ENCODE assay signal across 17 mouse cellular contexts in the genomic region with DNA sequence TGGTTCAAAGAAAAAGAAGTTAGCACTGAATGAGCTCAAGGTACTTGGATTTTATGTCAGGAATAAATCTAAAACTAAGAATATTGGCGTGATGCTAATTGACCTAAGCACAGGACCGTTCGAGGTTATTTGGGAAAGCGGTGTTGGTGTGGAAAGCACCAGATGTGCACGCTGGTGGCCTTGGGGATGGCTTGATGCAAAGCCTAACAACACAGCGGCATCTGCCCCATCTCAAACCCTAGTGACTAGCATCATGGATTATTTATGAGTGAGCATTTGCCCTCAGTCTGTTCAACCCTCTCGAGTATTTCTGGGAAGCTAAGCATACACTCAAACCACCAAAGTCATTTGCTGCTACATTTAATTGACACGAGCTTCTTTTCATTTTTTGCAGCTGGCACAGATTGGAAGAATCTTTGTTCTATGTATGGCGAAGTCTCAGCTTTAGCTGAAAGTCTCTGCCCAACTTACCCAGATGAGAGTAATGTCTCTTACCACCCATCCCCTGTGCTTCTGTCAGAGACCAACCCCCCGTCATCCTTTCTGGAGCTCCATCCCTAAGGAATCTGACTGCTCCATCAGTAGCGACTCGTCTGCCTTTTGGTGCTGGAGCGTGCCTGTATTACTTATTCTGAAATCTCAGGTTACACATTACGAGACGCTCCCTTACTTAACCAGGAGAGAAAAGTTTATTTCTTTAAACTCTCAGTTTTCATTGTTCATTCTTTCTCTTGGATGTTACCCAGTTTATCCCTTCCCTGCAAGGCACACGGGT.
A peak's percentile ranks its signal among the peaks of the same experiment; 100 is the strongest.
DNase-seq lines count a peak whose midpoint lies in the region; ATAC-seq lines count a peak whose summit lies in the region.
"Had no signal": no experiment of that assay in that cellular context is flagged by ENCODE, and none has a peak within 500 bp of the region (broad histone marks: within the 10 kb centered on the region; RNA-seq: fewer than 3 reads in every experiment).

No protein-coding gene starts in this region.

- H3K4me1 ChIP-seq in midbrain, embryonic 12.5 days: no peaks in the 10 kb centered on the region
- no peaks in the 10 kb centered on the region for H3K4me1 ChIP-seq in midbrain, embryonic 11.5 days (ENCODE audit: control insufficient read depth, insufficient read depth, low read length)
- no peaks in the 10 kb centered on the region for H3K4me1 ChIP-seq in hindbrain, embryonic 11.5 days (replicated peaks; ENCODE audit: control insufficient read depth, insufficient read depth, low read length)
- no peaks in the 10 kb centered on the region for H3K4me1 ChIP-seq in midbrain, embryonic 14.5 days (ENCODE audit: control insufficient read depth, insufficient read depth, low read length)

- peak; percentile 74; the same call in 1 of the 2 replicates for ATAC-seq in midbrain, embryonic 12.5 days (ENCODE audit: low FRiP score, low read depth)
- no peak; the same call in 1 of the 2 replicates for ATAC-seq in midbrain, embryonic 11.5 days (ENCODE audit: low FRiP score)
- ATAC-seq in hindbrain, embryonic 11.5 days (ENCODE audit: low FRiP score): peak; percentile 53; the same call in 1 of the 2 replicates
- peak; percentile 74 for ATAC-seq in midbrain, embryonic 14.5 days (ENCODE audit: low FRiP score, low TSS enrichment)
- ATAC-seq: activated CD4-positive, CD25-positive, alpha-beta regulatory T cell, adult 4 months; forebrain, postnatal 0 days; Patski had no signal

- H3K9me3 ChIP-seq in midbrain, embryonic 12.5 days: no peaks in the 10 kb centered on the region
- H3K9me3 ChIP-seq in midbrain, embryonic 11.5 days (ENCODE audit: control insufficient read depth, low read length): no peaks in the 10 kb centered on the region
- H3K9me3 ChIP-seq in hindbrain, embryonic 11.5 days (ENCODE audit: control insufficient read depth, low read length): no peaks in the 10 kb centered on the region
- H3K9me3 ChIP-seq in midbrain, embryonic 14.5 days (ENCODE audit: control insufficient read depth, low read length): no peaks in the 10 kb centered on the region
- H3K9me3 ChIP-seq: limb, embryonic 15.5 days had no signal

- no peak overlapping the region for H3K9ac ChIP-seq in midbrain, embryonic 12.5 days (replicated peaks)
- no peak overlapping the region for H3K9ac ChIP-seq in midbrain, embryonic 11.5 days (ENCODE audit: low read length)
- H3K9ac ChIP-seq in hindbrain, embryonic 11.5 days (ENCODE audit: low read depth, low read length): no peak overlapping the region
- no peak overlapping the region for H3K9ac ChIP-seq in midbrain, embryonic 14.5 days (replicated peaks; ENCODE audit: low read length)
- H3K9ac ChIP-seq: forebrain, postnatal 0 days; limb, embryonic 15.5 days had no signal

- no peak for DNase-seq in midbrain, embryonic 11.5 days (ENCODE audit: low spot score, missing footprints)
- peak; percentile 25 for DNase-seq in hindbrain, embryonic 11.5 days (ENCODE audit: low spot score)
- DNase-seq in midbrain, embryonic 14.5 days: peak; percentile 76
- peak; percentile 64 for DNase-seq in retina, embryonic 14.5 days (ENCODE audit: low spot score)
- DNase-seq in frontal cortex, adult 2 months (ENCODE audit: extremely low spot score in 1 of 2, low spot score in 1 of 2): no peak
- DNase-seq in adrenal gland, postnatal 14 days: no peak
- DNase-seq: cerebellum, postnatal 14 days; forebrain, postnatal 0 days; gastrocnemius, adult 2 months; heart, adult 2 months; kidney, adult 8-10 months; lung, postnatal 14 days; thymus, adult 2 months had no signal

- H3K4me3 ChIP-seq in midbrain, embryonic 12.5 days: no peak overlapping the region
- no peak overlapping the region for H3K4me3 ChIP-seq in midbrain, embryonic 11.5 days (ENCODE audit: low read depth, low read length)
- no peak overlapping the region for H3K4me3 ChIP-seq in hindbrain, embryonic 11.5 days (ENCODE audit: low read depth, low read length)
- H3K4me3 ChIP-seq in midbrain, embryonic 14.5 days (replicated peaks; ENCODE audit: low read depth, low read length): no peak overlapping the region
- H3K4me3 ChIP-seq: gastrocnemius, adult 2 months; heart, adult 2 months; limb, embryonic 15.5 days had no signal

- no peak overlapping the region for H3K4me2 ChIP-seq in midbrain, embryonic 12.5 days (replicated peaks)
- H3K4me2 ChIP-seq in midbrain, embryonic 11.5 days: no peak overlapping the region
- no peak overlapping the region for H3K4me2 ChIP-seq in hindbrain, embryonic 11.5 days (replicated peaks; ENCODE audit: low read depth, low read length)
- H3K4me2 ChIP-seq in midbrain, embryonic 14.5 days (ENCODE audit: low read length): no peak overlapping the region; the same call in 1 of the 2 replicates
- H3K4me2 ChIP-seq: limb, embryonic 15.5 days had no signal

- 74% methylated on average over 16 of the region's 16 CpGs for WGBS in midbrain, embryonic 12.5 days
- 77% methylated on average over 16 of the region's 16 CpGs for WGBS in midbrain, embryonic 11.5 days
- 72% methylated on average over 16 of the region's 16 CpGs for WGBS in hindbrain, embryonic 11.5 days
- WGBS in midbrain, embryonic 14.5 days: 44% methylated on average over 16 of the region's 16 CpGs

- H3K36me3 ChIP-seq in midbrain, embryonic 12.5 days: no peaks in the 10 kb centered on the region
- H3K36me3 ChIP-seq in midbrain, embryonic 11.5 days (ENCODE audit: control insufficient read depth, insufficient read depth, low read length): no peaks in the 10 kb centered on the region
- H3K36me3 ChIP-seq in hindbrain, embryonic 11.5 days (ENCODE audit: control insufficient read depth, insufficient read depth, low read length): no peaks in the 10 kb centered on the region
- no peaks in the 10 kb centered on the region for H3K36me3 ChIP-seq in midbrain, embryonic 14.5 days (ENCODE audit: control insufficient read depth, insufficient read depth, low read length)
- H3K36me3 ChIP-seq: limb, embryonic 15.5 days had no signal

- H3K27me3 ChIP-seq in midbrain, embryonic 12.5 days: no peaks in the 10 kb centered on the region
- H3K27me3 ChIP-seq in midbrain, embryonic 11.5 days (ENCODE audit: control insufficient read depth, insufficient read depth, low read length): no peaks in the 10 kb centered on the region
- no peaks in the 10 kb centered on the region for H3K27me3 ChIP-seq in hindbrain, embryonic 11.5 days (ENCODE audit: control insufficient read depth, insufficient read depth, low read length)
- no peaks in the 10 kb centered on the region for H3K27me3 ChIP-seq in midbrain, embryonic 14.5 days (ENCODE audit: control insufficient read depth, insufficient read depth, low read length)
- H3K27me3 ChIP-seq: limb, embryonic 15.5 days; Patski had no signal

- peak overlapping the region; percentile 22 for H3K27ac ChIP-seq in midbrain, embryonic 12.5 days (replicated peaks)
- no peak overlapping the region for H3K27ac ChIP-seq in midbrain, embryonic 11.5 days (ENCODE audit: low read depth, low read length)
- H3K27ac ChIP-seq in hindbrain, embryonic 11.5 days (ENCODE audit: low read depth, low read length): no peak overlapping the region
- peak overlapping the region; percentile 46; the same call in 1 of the 2 replicates for H3K27ac ChIP-seq in midbrain, embryonic 14.5 days (replicated peaks; ENCODE audit: low read depth, low read length)
- H3K27ac ChIP-seq: gastrocnemius, adult 2 months; heart, adult 2 months; limb, embryonic 15.5 days had no signal

Comparison
In these comparisons a context has a peak if more than half of its experiments do, and no peak if none do; other contexts are left out.
1. H3K27ac ChIP-seq: peak in midbrain, embryonic 12.5 days (single experiment) and midbrain, embryonic 14.5 days (single experiment); none in midbrain, embryonic 11.5 days (single experiment) and hindbrain, embryonic 11.5 days (single experiment).
2. DNase-seq: peak in hindbrain, embryonic 11.5 days (single experiment), midbrain, embryonic 14.5 days (single experiment) and retina, embryonic 14.5 days (single experiment); none in midbrain, embryonic 11.5 days (single experiment), frontal cortex, adult 2 months (0 of 2) and adrenal gland, postnatal 14 days (single experiment).